Mouse (Mus musculus) inflammation-experienced regulatory T-cells, adult 16 weeks (primary cell): ENCODE measurements around the gene Hsd17b10. TPM values are rescaled to one million over a fixed set of nuclear protein-coding genes. Genes with fewer than 3 reads are reported as not detected.

Experiments
- polyA plus RNA-seq: library from polyadenylated mRNA; unstranded; fragments of 100-300 nt; shearing (Covaris generic); gene quantifications from one replicate; pipeline ENCODE4 v1.2.1, GENCODE M21; 2017

Gene Hsd17b10
- polyA plus RNA-seq = 97.5 TPM

GRCm38 (mm10) chrX:152001737-152002710, at the start of gene Hsd17b10:
Gene Hsd17b10, plus strand, starts transcription at chrX:152001845.

GRCm38 (mm10) chrX:152016151-152017145, 14.8 kb downstream of the Hsd17b10 start, which contains the start of the genes Ribc1 and Smc1a:
Gene Ribc1, minus strand, starts transcription at chrX:152016295.
Gene Smc1a, plus strand, starts transcription at chrX:152016428.

Other genes with a start within 250 kb of the Hsd17b10 start
- gene Huwe1, start 201.0 kb upstream of the Hsd17b10 start, polyA plus RNA-seq = 55.9 TPM
- gene Ribc1, start 14.4 kb downstream of the Hsd17b10 start, polyA plus RNA-seq = 1.2 TPM
- 106 TPM for gene Smc1a, start 14.6 kb downstream of the Hsd17b10 start, polyA plus RNA-seq
- 0.30 TPM for gene Iqsec2, start 142.4 kb downstream of the Hsd17b10 start, polyA plus RNA-seq
- gene Kdm5c, start 231.2 kb downstream of the Hsd17b10 start, polyA plus RNA-seq = 54.8 TPM